Mouse (Mus musculus): Measurements from ENCODE around the gene Stradb.
"Not testable (repeated sequence)": the region's sequence is repeated elsewhere in the genome, so short reads cannot be mapped to it uniquely, and the experiment has no call there.

Gene Stradb

DNA sequence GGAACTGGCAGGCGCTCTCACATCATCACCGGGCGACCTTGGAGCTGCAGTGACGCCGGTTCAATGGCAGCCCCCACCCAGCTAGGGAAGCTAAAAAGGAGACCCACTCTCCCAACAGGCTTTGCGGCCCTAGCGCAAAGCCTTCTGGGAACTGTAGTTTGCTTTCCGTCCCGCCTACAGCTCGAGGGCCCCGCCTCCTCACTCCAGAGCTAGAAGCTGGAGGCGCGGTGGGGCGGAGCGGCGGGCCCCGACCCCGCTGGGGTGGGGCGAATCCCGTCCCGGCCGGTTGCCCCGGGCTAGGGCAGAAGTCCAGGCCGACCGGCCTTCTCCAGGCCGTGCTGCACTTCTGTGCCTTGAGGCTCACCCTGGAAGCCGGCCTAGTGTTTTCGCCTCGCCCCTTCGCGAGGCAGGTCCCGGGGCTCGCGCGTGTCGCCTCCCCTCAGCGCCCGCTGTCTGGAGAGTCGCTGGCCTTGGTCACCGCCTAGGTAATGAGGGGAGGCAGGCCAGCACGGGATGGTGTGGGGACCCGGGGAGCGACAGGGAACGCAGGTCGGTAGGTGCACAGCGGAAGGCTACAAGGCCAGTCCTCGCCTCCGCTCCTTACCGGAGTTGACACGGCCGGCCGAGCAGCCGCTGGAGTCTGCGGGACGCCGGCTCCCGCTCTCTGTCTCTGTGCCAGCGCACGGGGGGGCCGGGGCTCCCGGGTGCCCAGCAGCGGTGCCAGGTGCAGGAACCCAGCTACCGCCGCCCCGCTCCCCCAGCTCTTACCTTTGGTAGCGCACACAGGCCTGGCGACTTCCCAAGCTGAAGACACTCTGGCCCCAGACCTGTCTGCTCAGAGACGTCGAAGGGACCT is at the start of gene Stradb, which contains the start of gene Trak2:
TSS of gene Stradb (plus strand) at position 157 of the 856 bp plus-strand sequence.
TSS of gene Trak2 (minus strand) at position 65 of the 856 bp plus-strand sequence.
- peak; percentile 94 to 96 for DNase-seq

DNA sequence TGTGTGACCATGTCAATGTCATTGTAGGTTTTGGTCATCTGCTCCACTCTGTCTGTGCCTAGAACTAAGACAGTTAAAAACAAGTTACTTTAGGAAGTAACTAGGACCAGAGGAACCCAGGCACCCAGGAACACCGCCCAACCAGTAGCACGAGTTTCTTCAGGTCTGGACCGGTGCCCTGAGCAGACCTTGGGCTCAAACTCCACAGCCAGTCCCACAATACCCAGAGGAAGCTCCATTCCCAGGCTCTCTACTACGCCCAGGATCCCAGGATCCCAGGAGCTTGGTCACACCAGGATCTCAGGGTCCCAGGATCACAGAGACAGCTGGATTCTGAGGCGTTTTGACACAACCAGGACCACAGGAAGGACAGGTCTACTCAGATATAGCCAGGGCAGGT is 46.7 kb upstream of the Stradb start:
- DNase-seq = no peak

DNA sequence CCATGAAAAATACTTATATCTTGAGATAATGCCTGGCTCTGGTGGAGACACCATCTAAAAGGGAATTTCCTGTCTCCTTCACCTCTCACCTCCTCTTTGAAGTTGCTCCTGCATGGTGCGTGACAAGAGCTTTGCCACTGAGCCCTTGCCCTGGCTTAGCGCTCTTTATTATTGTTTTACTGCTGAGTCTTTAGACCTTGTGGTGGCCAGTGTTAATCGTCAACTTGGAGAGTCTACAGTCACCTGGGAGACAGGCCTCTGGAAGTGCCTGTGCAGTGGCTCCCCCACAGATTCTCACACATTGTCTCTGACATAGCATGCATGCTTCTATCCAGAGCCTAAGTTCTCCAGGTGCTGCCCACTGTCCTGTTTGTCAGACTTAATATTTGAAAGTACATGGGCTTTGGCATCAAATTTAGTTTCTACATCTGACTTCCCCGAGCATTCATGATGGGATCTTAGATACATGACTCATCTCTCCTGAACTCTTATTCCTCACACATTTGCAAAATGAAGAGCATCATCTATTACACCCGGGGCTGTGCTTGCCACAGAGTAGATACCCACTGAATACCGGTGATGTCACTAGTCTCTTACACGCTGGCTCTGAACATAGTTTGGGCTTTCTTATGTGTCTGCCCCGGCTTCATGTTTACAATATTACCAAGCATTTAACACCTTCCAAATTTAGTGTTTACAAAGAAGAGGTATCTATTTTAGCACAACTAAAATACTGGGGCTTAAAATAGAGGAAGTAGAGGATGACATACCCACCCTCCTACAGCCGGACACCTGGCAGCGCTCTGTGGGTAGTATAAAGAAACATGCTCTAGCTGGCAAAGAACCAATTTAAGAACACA is 36.3 kb upstream of the Stradb start:
- DNase-seq = no peak

DNA sequence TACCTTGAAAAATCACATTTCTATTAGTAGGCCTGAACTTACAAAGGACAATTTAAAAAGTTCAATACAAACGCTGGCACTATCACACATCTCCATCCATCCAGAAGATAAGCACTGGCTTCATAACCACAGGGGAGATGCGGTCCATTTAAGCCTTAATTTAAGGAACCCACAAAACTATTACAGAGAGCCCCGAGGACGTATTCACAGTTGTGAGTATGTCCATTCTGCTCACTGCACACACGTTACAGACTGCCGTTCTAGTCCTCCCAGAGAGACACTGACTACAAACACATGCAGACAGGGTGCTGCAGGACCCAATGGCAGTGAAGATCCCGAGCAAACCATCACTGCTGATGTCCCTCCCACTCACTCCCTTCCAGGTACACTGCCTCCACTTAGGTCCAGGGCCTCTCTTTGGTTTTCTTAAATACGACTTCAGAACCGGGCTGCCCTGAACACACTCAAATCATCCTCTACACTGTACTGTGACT is 35.7 kb upstream of the Stradb start:
- no peak for DNase-seq

DNA sequence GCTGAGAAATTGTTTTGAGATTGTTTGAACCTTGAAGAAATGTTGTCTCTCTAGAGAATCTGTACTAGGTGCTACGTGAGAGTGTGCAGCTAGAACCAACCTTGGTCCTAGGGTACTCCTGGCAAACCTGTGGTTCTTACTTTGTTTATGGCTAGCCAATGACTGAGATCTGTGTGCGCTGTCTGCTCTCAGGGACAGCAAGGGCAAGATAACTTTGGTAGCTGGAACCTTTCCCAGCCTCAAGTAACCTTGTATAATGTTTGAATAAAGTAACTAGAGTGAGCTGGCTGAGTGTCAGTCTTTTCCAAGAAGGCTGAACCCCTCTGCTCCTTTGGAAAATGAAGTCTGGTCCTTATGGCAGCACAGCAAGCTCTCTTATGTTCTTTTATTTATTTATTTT is 27.8 kb upstream of the Stradb start:
- DNase-seq = no peak

DNA sequence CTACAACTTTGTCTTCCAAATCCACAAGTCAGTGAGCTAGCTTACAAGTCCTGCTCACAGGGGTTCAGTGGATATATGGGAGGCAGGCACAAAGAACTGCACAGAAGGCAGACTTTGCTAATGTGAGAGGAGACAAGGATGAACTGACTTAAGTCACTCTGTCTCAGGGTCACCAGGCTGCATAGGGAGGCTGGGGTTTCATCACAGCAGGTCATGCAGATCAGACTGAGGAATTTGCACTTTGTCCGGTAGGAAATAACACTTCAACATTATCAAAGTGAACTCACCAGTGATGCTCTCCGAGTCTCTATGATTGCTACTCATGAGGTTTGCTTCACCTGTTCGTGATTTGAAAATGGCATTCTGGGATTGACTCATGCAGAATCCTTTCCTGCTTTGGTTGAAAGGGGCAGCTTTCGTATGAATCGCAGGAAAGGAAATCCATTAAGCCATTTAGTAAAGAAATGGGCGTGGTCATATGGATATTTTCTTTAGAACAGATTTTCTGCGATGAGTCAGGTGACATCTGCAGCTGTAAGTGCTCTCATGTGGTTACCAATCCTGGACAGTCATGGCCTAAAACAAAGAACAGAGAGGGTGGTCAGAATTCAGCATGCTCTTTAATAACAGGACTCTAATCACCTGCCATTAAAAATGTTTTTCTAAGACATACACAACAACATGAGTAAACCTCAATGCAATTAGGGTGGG is 27.2 kb upstream of the Stradb start:
- no peak for DNase-seq

DNA sequence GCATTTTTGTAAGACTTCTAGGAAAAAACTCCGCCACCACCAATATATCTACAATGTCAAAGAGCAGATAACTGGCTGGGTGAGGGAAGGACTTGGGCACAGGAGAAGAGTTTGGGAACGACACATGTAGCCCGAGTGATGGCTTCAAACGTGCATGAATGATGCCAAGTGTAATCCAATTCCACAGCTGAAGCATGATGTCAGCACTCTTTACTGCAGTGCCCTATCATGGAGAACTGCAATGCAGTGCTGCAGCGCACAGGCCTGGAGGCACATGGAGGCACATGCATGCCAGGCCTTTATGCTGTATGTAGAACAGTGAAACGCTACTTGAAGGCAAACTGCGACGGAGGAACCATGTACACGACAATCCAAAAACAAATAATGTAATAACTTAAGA is 26.6 kb upstream of the Stradb start:
- DNase-seq = no peak

DNA sequence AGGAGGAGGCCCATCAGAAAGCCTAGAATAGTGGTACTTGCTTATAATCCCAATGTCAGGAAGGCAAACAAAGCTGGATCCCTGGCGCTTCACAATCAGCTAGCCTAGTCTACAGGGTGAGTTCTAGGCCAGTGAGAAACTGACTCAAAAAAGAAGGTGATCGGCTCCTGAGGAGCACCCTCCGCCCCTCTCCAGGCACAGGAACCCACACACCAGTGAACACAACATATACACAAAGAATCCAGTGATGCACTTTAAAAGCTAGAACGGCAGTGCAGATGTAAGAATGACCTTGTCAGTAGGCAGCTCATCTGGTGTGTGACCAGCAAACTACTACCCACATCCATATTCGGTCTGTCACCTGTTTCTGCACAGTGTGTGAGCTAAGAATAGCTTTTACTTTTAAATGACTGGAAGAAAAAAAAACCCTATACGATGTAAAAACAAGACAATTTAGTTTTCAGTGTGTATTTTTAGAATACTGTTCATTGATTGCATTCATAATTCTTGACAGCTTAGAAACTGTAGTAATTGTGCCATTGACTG is 23.7 kb upstream of the Stradb start:
- no peak for DNase-seq

DNA sequence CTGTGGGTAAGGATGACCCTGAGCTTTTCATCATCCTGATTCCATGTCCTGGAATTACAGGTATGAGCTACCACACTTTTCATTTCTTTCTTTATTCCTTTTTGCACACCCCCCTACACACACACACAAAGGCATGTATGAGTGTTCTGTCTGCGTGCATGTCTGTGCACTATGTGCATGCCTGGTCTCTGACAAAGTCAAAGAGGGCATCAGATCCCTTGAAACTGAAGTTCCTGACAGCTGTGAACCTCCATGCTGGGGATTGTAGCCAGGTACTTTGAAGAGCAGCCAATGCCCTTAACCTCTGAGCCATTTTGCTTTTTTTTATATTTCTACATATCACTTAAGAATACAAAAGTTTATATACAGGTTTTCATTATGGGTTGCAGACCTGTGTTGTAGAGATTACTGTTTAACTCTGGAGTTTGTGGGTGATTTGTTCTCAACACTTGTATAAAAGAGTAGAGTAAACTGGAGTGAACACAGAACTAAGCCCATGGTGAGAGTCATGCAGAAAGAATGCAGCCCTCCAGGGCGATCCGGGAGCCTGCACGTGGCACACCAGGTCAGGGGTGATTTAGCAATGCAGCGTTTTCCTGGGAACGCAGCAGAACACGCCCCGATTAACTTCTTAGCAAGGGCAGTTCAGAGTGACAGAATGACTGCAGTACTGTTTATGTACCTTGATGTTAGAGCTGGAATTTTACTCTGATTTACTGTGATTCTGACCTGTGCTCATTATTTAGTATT is 22.2 kb upstream of the Stradb start:
- DNase-seq = no peak

DNA sequence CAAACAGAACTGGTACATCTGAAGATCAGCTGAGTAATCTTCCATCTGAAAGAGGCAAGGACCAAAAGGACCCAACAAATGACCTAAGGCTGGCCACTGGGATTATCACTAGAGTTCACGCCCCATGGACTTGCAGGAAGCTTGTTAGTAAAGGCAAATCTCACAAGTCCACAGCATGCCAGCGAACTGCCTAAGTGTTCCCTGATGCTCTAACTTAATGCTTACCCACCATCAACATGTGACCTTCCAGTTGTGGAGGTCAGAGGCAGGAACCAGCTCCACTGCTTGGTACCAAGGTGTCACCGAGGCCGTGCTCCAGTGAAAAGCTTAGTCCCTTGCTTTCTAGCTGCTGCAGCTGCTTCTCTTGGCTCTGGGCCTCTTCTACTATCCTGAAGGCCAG is 21.5 kb upstream of the Stradb start:
- DNase-seq = no peak

DNA sequence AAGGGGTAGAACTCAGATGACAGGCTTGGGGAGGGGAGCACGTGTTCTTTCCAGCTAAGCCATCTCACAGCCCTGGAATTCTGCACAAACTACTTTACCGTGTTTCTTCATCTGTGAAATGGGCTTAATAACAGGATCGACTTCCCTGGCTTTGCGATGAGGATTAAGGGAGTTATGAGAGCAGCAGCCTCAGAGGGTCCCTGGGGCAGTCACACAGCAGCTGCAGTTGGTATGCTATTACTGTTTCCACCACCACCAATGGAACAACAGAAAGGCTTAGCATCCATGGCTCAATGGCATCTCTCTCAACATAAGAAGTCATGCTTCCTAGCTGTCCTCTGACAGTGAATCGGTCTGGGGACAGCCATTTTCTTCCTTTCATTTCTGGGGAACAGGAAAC is 20.8 kb upstream of the Stradb start:
- DNase-seq = no peak

DNA sequence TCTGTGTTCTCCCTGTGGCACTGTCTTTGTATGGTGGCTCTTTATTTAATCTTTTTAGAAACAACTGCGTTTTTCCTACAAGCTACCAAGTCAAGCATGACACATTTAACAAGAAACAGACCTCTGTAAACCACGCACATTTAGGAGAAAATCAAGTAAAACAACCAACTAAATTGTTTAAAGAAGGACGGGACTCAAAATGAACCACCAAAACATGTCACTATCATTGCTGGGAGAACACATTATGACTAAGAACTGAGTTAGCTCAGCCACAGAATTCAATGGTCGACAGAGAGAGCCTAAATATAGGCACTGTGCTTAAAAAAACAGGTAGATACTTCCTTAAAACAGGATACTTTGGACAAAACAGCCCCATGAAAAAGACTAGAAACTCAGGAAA is 20.3 kb upstream of the Stradb start:
- DNase-seq = no peak

DNA sequence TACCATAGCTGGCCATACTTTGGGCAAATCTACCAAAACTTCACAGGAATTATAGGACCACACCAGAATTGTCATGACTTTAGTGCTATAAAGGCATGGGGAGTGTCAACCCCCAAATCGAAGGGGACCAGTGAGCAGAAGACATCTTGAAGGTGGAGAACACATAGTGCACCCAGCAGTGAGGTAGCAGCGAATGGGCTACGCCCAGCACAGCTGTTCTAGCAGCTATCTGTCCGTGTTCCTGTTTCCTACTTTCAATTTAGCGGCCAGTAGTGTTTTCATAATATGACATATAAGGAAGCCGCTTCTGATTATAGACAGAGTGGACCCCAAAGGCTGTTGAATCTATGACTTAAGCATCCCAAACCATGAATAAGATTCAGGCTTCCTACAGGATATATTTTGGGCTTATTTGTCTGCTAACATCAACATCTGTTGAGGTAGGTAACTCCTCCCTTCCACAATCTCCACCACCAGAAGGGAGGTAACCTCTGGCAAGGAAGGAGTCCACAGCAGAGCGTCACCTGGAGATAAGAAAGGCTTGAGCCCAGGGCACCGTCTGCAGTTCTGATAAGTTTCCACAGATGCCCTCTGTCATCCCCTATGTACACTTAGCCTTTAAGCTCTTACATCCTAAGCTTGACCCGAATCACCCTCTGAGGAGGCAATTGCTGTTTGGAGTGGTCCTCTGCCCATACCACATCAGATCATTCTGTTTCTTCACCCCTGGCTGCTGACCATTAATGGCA is 19.5 kb upstream of the Stradb start:
- no peak for DNase-seq

DNA sequence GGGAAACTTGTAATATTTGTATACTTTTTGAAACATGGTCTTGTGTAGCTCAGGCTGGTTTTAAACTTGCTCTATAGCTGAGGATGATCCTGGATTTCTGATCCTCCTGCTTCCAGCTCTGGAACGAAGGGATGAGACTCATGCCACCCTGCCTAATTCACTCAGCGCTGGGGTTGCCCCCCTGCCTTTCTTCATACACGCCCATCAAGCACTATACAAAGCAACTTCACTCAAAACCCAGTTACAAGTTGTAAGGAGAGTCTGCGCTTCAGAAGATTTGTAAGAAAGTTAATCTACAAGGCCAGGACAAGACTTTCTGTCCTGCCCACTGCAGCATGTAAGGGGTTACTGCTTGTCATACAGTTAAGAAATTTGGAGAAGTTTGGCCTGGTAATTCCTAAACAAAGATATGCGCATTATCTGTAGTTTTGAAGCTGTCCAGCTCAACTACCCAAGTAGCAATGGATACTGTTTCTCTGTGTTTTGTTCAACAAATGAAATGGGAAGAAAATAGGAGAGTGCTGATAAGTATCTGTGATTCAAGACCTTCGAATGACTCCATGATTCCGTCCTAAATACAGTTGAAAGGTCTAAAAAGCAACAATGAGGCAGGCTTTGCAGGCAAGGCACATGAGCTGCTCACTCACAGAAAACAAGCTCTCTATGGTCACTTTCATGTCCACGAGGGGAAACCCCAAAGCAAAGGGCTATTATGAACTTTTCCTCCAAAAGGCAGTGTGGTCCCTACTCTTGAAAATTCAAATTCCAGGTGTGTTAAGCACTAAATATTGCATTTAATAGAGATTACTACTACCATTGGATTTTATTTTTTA is 18.5 kb upstream of the Stradb start:
- DNase-seq = no peak

DNA sequence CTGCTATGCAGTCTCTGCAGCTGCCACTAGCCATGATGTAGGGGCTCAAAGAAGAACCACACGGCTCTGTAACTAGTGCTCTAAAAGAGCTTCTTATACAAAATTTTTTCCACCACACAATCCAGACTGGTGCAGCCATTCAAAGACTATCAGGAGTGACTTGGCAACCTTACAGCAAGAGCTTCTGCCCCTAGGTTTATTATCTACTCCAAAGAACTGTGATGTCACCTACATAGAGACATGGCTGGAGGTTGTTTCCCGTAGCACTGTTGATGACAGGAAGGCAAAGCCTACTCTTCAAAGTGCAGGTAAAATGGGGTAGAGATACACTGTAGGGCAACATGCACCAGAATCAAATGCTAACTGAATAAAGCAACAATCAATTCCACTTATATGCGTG is 17.6 kb upstream of the Stradb start:
- no peak for DNase-seq

DNA sequence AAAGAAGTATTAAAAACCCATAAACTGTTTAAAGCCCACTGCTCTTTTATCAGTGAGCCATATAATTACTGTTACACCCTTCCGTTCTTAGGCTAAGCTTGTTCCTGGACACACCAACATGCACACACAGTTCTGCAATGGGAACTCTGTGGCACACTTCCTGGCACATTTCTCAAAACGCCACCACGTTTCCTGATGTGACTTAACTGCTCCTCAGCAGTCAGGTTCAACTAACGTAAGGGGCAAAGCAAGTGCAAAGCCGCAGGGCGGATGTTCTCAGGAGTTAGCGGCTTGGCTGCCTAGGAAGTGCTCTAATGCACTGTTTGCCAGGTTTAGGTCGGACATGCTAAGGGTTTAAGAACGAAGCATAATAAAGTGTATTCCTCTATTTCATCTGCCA is 17.1 kb upstream of the Stradb start:
- DNase-seq = no peak

DNA sequence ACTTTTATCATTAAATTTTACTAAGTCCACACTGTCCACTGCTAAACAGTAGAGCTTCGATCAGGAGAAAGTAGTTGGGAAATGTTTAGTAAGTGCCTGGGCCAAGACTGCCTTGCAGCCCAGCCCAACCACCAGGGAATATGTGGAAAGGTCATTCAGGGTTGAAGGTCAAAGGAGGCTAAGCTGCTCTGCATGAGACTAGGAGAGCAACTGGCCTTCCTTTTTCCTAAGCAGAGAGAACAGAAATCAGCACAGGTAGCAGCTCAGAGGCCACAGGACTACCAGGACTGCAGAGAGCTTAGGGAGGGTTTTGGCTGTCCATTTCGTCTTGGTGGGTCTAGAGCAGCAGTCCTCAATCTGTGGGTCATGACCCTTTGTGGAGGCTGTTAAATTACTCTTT is 15.4 kb upstream of the Stradb start:
- no peak for DNase-seq

DNA sequence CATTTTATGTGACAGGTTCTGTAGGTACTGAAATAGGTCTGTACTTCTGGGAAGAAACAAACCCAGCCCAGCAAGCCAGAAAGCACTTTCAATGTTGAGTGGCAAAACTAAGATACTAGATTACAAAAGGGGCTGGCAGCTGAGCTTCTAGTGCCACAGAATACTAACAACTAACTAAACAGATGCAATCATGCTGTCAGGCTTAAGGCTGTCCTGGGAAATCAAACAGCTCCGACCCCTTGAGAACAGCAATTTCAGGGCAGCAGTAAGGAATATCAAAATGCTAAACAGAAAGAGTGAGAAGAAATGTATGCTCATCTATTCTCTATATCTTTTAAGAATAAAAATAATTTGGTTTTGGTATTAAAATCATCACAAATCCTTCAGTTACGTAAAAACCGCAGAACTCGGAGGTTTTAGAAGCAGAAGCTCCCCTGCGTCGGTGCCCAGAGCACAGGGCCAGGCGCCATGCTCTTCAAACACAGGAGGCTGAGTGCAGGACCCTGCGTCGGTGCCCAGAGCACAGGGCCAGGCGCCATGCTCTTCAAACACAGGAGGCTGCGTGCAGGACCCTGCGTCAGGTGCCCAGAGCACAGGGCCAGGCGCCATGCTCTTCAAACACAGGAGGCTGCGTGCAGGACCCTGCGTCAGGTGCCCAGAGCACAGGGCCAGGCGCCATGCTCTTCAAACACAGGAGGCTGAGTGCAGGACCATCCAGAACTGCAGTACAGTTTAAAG is 14.4 kb upstream of the Stradb start:
- not testable (repeated sequence) for DNase-seq

DNA sequence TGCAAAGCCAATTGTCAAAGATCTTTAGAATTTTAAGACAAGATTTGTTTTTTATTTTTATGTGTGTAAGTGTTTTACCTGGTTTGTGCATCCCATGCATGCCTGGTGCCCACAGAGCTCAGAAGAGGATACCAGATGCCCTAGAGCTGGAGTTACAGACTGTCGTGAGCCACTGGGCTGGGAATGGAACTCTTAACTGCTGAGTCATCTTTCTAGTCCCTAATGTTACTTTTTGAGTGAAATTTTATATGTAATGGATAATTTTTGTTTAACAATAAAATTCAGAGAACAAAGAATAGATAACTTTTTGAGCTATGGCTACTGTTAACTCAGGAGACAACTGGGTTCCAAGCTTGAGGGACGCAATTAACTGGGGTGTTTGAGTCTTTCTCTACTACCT is 13.6 kb upstream of the Stradb start:
- no peak for DNase-seq
